Mouse (Mus musculus) myocyte (in vitro differentiated cells): ENCODE results near the gene Ddx23.

Source experiments
- CEBPB ChIP-seq: IDR thresholded peaks from 2 replicates; pipeline ENCODE4 v1.6.1; 2011; ENCODE audit warnings: mild to moderate bottlenecking, moderate library complexity; ENCODE audit not compliant: poor library complexity, insufficient read depth, severe bottlenecking
- E2F4 ChIP-seq: IDR thresholded peaks from one replicate; pipeline ENCODE4 v1.6.1; 2011; ENCODE audit warnings: mild to moderate bottlenecking, control low read depth, moderate library complexity; ENCODE audit not compliant: insufficient read depth
- MAX ChIP-seq: IDR thresholded peaks from one replicate; pipeline ENCODE4 v1.6.1; 2011; ENCODE audit warnings: low read depth, mild to moderate bottlenecking, control low read depth
- MYOD1 ChIP-seq, 3 experiments: IDR thresholded peaks; one replicate each; pipeline ENCODE4 v1.6.1; 2011; ENCODE audit warnings: control low read depth in 2 of 3, low read depth in 2 of 3, mild to moderate bottlenecking in 2 of 3, moderate library complexity in 1 of 3; ENCODE audit not compliant: insufficient read length in 2 of 3, control insufficient read depth in 1 of 3
- POLR2A ChIP-seq: IDR thresholded peaks from one replicate; pipeline ENCODE4 v1.6.1; 2011; ENCODE audit warnings: low read depth, mild to moderate bottlenecking, control low read depth, moderate library complexity; ENCODE audit not compliant: insufficient read length
- POLR2AphosphoS2 ChIP-seq: IDR thresholded peaks from one replicate; pipeline ENCODE4 v1.6.1; 2011; ENCODE audit warnings: low read depth, control low read depth; ENCODE audit not compliant: insufficient read length
- REST ChIP-seq: IDR thresholded peaks from one replicate; pipeline ENCODE4 v1.6.1; 2011; ENCODE audit warnings: mild to moderate bottlenecking, control low read depth, moderate library complexity; ENCODE audit not compliant: insufficient read depth, insufficient read length
- SRF ChIP-seq: IDR thresholded peaks from one replicate; pipeline ENCODE4 v1.6.1; 2011; ENCODE audit warnings: low read depth; ENCODE audit not compliant: control insufficient read depth, insufficient read length
- TCF12 ChIP-seq: IDR thresholded peaks from one replicate; pipeline ENCODE4 v1.6.1; 2011; ENCODE audit warnings: mild to moderate bottlenecking, control low read depth; ENCODE audit not compliant: poor library complexity, insufficient read depth, severe bottlenecking
- TCF3 ChIP-seq: IDR thresholded peaks from one replicate; pipeline ENCODE4 v1.6.1; 2011; ENCODE audit warnings: low read depth, control low read depth; ENCODE audit not compliant: insufficient read length
- USF1 ChIP-seq: IDR thresholded peaks from one replicate; pipeline ENCODE4 v1.6.1; 2011; ENCODE audit warnings: low read depth, mild to moderate bottlenecking, control low read depth, moderate library complexity

DNA sequence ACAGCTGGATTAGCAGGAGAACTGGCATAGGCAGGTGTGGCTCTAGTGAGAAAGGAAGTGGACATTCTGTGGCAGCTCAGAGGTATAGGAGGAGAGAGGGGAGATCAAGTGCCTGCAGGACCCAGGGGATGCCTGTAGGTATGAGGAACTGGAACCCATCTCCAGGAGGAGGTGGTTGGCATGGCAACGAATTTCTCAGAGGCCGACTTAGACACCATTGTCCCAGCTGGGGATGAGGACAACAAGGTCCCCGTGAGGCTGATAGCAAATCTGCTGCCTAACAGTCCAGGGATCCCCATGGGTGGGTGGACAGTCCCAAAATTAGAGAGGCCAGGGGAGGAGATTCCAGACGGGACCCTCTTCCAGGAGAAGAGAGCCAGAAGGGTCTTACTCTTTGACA lies 29.8 kb downstream of the Ddx23 start:
- no peak for TF ChIP-seq POLR2A
- no peak for TF ChIP-seq E2F4
- no peak for TF ChIP-seq REST
- no peak for TF ChIP-seq POLR2AphosphoS2
- no peak for TF ChIP-seq TCF12
- TF ChIP-seq MAX: no peak
- no peak for TF ChIP-seq USF1
- no peak for TF ChIP-seq CEBPB
- no peak for TF ChIP-seq MYOD1 (IDR thresholded peaks at IDR 0.05; ENCODE audit: control insufficient read depth in 1 of 3, insufficient read length in 2 of 3, low read depth in 2 of 3)
- TF ChIP-seq TCF3: no peak
- TF ChIP-seq SRF: no peak
